Mouse (Mus musculus): Measurements from ENCODE around the gene Lexm. TPM values are rescaled to one million over a fixed set of nuclear protein-coding genes. Genes with fewer than 3 reads are reported as not detected.

The Lexm gene
- polyA plus RNA-seq (2012; rRNA removed) = 0.02 TPM in 2 replicates

DNA sequence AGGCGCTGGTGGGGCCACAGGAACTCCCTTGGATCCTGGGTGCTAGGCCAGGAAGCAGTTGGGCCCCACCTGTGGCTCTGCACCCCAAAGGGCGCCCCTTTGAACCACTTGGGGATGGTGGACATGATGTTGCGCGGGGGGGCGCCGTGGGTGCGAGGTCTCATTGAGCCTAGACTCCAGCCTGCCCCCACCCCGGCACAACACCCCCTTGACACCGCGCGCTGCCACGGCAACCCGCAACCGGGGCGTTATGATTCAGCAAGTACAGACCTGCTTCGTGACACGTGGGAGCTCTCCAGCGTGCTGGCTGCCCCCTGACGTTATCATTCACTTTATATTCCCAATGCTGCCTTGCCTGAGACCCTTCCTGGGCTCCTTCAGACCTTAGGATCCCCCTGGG lies at the start of gene Lexm:
Lexm (minus strand) TSS at position 186 of the 400 bp plus-strand sequence.

DNA sequence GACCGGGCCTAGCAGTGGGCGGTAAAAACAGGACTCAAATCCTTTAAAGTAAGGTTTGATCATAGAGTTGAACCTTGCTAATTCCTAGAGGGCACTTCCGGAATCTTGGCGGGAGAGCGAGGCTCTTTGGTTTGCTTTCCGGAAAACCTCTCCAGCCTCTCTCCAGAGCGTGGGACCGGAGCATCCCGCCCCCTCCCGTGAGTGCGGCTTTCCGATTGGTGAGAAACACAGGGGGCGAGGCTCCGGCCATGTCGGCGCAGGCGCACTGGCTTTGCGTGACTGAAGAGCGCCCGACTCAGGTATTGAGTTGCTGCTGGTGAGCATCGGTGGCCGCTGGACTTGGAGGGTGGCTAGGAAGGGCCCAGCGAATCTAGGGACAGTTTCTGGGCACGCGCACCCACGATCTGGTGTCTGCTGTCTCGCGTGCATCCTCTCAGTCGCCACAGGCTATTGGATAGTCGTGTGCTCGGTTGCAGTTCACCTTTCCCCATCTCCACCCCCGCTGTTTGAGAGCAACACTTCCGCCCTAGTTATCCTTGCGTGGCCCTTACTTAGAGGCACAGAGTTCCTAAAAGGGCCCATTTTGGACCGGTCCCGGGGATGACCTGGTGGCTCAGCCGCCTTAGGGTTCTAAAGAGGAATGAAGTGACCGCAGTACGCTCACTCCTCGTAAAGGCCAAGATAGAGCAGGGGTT lies 33.9 kb upstream of the Lexm start, which contains the start of gene Pars2:
Pars2 (plus strand) TSS at position 237 of the 695 bp plus-strand sequence.

DNA sequence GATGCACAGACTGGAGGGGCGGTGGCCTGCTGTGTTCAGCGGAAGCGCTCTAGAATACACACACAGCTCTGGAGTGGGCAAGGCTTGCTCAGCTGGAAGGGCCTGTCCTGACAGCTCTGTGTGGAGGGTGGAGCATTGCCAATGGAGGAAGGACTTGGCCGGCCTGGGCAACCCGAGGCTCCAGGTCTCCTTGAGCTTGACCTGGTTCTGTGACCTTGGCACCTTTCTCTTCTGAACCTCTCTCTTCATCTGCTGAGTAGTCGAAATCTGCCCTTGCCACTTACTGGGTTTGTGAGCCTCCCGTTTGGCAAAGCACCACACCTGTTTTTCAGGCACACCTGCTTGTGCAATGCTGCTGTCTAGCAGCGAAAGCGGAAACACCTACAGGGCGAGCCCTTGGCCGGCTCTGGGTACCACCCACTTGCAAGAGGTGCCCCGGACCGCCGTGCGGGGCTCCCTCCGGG lies 5.0 kb upstream of the Lexm start, which contains the start of gene Ttc22:
Ttc22 (plus strand) TSS at position 403 of the 464 bp plus-strand sequence.

DNA sequence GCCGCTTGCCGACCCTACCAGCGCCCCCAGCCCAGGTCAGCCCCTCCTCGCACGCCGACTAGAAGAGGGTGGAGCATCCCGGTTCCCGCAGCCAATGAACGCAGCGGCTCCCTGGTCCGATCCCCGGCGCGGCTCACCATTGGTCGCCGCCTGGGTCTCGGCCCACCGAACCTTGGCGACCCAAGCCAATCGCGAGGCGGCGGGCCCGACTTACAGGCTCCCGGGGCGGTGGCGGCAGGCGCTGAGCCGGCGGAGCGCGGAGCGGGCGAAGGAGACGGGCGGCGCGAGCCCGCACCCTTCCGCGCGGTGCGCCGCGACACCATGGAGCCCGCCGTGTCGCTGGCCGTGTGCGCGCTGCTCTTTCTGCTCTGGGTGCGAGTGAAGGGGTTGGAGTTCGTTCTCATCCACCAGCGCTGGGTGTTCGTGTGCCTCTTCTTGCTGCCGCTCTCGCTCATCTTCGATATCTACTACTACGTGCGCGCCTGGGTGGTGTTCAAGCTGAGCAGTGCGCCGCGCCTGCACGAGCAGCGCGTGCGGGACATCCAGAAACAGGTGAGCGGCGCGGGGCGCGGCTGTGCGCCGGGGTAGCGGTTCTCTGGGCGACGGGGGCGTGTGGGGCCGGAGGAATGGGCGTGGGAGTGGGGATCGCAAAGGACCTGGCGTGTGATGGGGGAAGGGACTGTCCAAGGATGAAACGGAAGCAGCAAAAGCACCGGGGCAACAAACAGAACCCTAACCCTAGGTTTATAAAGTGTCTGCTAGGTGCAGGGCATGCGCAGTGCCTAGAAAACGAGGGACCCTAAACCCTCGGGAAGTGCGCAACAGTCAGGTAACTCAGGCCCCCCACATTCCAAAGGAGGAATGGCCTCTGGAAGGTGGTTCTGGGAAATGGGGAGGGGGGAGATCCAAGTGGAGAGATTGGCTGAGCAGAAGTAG lies 55.9 kb downstream of the Lexm start, which contains the start of gene Dhcr24:
Dhcr24 (plus strand) TSS at position 193 of the 936 bp plus-strand sequence.

Other genes starting within 250 kb of the Lexm start
- gene Pcsk9, start 152.9 kb downstream of the Lexm start, polyA plus RNA-seq (2012; rRNA removed) = 40.3 and 46.7 TPM in 2 replicates
- gene Bsnd, start 125.0 kb downstream of the Lexm start, polyA plus RNA-seq (2012; rRNA removed) = not detected in 2 replicates
- gene Dhcr24, start 56.2 kb downstream of the Lexm start, polyA plus RNA-seq (2012; rRNA removed) = 46.5 and 52.4 TPM in 2 replicates
- 0.02 TPM in 1 of 2 replicates, not detected in the other for gene Ttc22, start 5.2 kb upstream of the Lexm start, polyA plus RNA-seq (2012; rRNA removed)
- 3.8 and 4.0 TPM in 2 replicates for gene Pars2, start 33.8 kb upstream of the Lexm start, polyA plus RNA-seq (2012; rRNA removed)
- gene Ttc4, start 61.7 kb upstream of the Lexm start, polyA plus RNA-seq (2012; rRNA removed) = 33.0 and 36.1 TPM in 2 replicates
- 0.24 and 0.37 TPM in 2 replicates for gene Mroh7, start 113.7 kb upstream of the Lexm start, polyA plus RNA-seq (2012; rRNA removed)
- 0.03 TPM in 1 of 2 replicates, not detected in the other for gene Fam151a, start 116.6 kb upstream of the Lexm start, polyA plus RNA-seq (2012; rRNA removed)
- 3.7 and 4.7 TPM in 2 replicates for gene Acot11, start 187.8 kb upstream of the Lexm start, polyA plus RNA-seq (2012; rRNA removed)